Mouse (Mus musculus) cerebellum, adult 2 months (tissue): ENCODE results near the gene Lin28a.

Source experiments
- CTCF ChIP-seq: fragments of 200-500 bp; IDR thresholded peaks from 2 replicates; pipeline ENCODE4 v1.5.1; 2011; ENCODE audit warnings: low read depth, mild to moderate bottlenecking, control low read depth, low read length, moderate library complexity, borderline replicate concordance; ENCODE audit not compliant: insufficient read depth
- POLR2A ChIP-seq: fragments of 200-500 bp; IDR thresholded peaks from 2 replicates; pipeline ENCODE4 v1.6.1; 2011; ENCODE audit warnings: low read length, control low read depth, borderline replicate concordance; ENCODE audit not compliant: insufficient read depth

GRCm38 (mm10) chr4:134035953-134036352, 17.3 kb upstream of the Lin28a start:
- TF ChIP-seq CTCF: peak; percentile 97
- no peak for TF ChIP-seq POLR2A
